Mouse (Mus musculus) spleen, adult 12 weeks (tissue): ENCODE results near the gene Mvb12b.
"Not testable (repeated sequence)": the region's sequence is repeated elsewhere in the genome, so short reads cannot be mapped to it uniquely, and the experiment has no call there.

Source experiments
- DNase-seq: peaks from one replicate; pipeline ENCODE4 v3.0.0; 2022; ENCODE audit warnings: low spot score

Gene Mvb12b

DNA sequence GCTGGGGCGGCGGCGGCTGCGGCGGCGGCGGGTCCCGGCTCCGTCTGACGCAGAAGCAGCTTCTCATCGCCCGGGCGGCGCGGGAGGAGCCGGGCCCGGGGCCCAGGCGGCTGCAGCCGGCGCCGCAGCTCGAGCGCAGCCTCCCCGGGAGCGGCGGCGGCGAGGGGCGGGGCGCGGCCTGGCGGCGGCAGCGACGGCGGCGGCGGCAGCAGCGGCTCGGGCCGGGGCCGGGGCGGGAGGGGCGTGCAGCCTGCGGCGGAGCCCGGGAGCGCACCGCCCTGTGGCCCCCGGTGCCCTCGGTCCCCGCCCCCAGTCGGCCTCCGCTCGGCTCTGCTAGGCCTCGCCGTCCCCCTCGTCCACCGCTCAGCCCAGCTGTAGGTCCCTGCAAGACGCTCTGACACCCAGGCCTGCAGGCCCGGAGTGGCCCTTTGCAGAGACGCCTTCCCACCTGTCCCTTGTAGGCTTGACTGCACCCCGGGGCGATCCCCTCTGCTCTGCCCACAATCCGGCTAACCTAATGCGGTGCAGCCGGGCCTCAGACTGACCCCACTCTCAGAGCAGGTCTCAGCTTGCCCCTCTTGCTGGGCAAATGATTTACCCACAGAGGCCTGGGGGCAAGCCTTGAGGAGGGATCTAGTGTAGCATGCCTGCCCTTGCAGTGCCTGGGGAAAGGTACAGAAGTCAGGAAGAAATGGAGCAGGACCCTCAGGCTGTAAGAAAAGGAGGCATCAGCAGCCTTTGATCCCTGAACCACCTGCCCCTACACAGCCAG, at the start of gene Mvb12b:
Gene Mvb12b, minus strand, starts transcription at position 619 of the 772 bp plus-strand sequence.
- DNase-seq = no peak

DNA sequence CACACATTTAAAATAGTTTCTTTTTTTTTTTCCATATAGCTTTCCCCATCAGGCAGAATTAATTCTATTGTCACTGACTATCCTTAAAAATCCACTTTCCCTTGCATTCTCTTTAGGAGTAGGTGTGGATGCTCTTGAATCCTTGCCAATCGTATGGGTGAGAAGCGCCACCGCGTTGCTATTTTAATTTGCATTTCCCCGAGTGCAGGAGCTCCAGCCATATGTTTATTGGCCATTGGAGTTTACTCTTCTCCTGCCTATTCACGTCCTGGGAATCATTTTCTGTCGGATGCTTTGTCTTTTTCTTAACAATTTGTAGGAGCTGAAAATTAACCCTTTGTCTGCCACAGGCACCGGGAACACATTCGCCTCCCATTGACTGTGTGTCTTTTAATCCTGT, 48.0 kb upstream of the Mvb12b start:
- no peak for DNase-seq

DNA sequence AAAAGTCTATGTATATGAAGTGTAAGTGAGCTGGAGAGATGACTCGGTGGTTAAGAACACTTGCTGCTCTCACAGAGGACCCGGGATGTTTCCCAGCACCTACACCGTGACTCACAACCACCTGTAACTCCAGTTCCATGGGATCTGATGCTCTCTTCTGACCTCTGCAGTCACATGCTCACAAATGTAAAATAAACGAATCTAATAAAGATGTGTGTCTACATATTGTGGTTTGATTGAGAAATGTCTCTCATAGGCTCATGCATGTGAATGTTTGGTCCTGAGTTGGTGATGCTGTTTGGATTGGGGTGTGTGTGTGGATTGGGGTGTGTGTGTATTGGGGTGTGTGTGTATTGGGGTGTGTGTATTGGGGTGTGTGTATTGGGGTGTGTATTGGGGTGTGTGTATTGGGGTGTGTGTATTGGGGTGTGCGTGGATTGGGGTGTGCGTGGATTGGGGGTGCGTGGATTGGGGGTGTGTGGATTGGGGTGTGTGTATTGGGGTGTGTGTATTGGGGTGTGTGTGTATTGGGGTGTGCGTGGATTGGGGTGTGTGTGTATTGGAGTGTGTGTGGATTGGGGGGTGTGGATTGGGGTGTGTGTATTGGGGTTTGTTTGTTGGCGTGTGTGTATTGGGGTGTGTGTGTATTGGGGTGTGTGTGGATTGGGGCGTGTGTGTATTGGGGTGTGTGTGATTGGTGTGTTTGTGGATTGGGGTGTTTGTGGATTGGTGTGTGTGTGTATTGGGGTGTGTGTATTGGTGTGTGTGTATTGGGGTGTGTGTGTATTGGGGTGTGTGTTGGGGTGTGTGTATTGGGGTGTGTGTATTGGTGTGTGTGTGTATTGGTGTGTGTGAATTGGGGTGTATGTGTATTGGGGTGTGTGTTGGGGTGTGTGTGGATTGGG, 46.1 kb upstream of the Mvb12b start:
- no peak for DNase-seq

DNA sequence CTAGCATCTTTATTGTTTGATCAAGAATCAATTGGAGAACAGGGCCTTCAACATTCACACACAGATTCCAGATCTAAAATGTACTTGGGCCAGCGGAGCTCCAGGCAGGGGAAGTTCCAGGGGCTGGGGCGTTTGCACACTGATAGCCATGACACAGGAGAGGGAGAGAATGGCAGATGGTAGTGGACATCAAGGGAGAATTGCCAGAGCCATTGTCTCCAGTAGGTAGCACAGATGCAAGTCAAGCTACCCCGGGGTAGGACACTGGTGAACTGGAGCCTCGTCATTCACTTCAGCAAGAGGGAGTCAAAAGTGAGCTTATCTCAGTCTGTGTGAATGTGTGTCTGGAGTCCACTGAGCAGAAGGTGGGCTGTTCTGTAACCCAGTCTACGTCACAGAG, 43.4 kb upstream of the Mvb12b start:
- DNase-seq = no peak

DNA sequence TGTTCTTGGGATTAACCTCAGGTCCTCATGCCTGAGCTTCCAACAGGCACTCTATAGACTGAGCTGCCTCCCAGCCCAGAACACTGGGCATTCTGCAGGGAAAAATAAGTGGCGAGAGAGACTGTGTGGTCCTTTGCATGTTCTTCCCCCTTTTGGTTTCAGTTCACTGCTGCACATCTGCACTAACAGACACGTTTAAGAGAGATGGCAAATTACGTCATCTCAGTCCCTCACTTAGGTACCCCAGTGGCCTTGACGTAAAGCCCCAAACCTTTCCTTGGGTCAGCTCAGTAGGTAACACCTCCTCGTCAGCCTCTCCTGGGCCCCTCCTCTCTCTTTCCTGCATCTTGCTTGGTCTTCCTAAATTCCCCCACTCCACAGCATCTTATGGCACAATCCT, 37.5 kb upstream of the Mvb12b start:
- no peak for DNase-seq

DNA sequence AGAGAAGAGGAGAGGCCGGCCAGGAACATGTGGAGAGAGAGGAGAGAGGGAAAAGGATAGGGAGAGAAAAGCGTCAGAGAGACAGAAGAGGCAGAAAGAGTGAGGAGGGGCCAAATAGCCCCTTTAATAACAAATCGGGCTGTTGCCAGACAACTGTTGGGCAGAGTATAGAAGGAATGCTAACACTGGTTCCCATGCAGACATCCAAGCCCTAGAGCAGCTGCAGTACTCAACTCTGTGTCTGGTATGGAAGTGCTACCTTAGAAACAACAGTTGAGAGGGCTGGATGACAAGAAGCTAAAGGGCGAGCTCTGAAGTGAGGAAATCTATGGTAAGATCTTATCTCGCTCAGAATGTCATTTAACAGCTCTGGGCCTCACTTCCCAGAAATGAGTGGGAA, 35.7 kb upstream of the Mvb12b start:
- DNase-seq = no peak

DNA sequence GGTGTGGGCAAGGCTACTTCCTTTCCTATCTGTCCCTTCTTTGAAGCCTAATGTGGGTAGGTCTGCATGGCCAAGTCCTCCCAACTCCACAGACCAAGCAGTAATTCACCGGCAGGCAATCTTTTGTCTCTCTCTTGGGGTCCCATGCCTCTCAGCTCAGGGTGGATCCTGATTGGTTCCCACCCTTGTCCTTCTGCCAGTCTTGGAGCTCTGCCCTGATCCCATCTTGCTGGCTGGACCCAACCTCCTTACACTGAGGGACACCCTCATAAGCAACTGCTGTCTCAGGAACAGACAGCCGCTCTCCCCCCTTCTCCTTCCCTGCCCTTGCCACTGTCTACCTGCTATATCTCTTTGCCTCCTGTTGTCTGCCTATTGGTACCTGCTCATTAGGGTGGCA, 34.7 kb upstream of the Mvb12b start:
- no peak for DNase-seq

DNA sequence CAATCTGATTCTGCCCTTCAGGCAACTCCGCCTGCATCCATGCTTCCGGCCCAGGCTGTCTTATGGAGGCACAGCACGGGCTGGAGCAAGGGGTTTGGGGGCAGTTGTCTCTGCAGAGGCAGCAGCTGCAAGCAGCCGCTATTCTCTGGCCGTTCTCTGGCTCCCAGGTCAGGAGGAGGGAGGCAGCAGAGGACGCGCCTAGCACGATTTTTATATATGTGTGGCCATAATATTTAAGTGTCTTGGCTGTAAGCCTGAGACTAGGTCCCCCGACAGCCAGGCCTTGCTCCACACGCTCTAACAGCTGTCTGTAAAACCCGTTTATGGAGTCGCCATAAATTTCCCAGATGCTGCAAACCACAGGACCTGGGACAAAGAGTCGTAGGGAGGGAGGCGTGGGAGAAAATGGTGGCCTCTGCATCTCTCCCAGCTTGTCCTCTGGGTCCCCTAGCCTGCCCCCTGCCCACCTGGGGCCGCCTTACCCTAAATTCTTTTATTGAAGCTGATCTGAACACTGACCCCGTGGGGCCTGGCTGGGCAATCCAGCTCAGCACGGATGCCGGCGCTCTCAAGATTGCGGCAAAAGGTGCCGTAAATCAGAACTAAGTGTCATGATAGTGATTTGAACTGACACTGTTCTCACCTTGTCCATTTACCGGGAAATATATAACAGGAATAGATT, 32.3 kb upstream of the Mvb12b start:
- DNase-seq = no peak

DNA sequence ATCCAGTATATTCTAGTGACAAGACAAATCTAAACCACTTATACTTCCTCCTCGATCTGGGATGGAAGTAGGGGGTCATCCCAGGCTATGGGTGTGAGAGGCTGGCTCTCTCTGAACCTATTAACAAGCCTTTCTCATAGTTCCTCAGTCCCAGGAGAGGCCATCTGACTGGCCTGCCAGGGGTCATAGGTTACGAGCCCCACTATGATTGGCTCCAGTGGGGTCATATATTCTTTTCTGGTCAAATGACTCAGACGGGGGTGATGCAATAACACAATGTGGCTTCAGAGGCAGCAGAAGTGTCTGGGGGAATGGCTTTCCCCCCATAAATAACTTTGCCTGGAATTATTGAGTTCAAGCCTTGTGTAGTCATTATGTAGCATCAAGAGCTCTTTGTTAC, 31.1 kb upstream of the Mvb12b start:
- no peak for DNase-seq

DNA sequence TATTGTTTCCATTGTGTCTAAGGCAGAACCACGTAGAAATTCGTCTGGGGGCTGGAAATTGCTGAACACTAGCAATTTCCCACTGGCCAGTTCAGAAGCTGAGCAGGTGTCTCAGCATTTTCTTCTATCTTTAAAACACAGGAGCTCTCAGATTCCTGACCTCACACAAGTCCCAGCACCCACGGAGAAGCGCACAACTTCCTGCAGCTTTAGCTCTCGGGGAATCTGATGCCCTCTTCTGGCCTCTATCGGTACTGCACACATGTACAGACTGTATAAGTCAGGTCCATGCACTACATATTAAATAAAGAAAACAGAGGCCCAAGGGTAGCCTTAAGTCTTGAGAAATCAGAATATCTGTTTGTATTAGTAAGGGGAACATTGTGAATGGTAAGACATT, 30.6 kb upstream of the Mvb12b start:
- DNase-seq = peak; percentile 58

DNA sequence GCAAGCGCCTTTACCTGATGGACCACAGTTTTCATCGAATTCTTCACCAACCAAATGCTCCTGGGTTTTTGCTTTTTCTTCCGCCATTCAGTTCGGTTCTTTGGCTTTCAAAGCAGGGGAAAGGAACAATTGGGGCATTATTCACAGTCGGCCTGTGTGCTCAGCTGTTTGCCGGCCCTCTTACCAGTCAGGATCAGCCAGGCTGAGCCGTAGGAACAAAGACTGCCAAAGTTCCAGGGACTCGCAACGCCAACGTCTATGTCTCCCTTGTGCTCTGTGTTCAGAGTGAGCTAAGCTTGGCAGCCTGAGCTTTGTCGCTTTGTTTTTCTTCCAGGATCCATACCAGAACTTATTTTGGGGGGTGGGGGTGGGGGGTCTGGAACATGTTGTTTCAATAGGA, 28.9 kb upstream of the Mvb12b start:
- DNase-seq = no peak

DNA sequence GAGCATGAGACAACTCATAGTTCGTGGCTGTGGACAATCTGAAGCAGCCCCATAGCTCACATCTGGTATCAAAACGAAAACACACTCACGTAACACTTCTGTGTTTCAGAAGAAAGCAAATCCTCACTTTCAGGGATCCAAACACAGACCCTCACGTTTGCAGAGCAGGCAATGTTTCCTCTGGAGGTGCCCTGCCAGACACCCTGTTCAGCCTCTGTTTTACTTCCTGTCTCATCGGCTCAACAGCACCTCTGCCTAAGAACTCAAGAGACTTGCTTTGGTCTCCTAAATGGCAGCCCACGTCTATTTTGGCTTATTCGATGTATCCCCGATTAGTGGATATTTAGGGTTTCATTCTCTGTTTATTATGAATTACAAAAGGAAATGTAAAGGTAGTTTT, 27.3 kb upstream of the Mvb12b start:
- DNase-seq = no peak

DNA sequence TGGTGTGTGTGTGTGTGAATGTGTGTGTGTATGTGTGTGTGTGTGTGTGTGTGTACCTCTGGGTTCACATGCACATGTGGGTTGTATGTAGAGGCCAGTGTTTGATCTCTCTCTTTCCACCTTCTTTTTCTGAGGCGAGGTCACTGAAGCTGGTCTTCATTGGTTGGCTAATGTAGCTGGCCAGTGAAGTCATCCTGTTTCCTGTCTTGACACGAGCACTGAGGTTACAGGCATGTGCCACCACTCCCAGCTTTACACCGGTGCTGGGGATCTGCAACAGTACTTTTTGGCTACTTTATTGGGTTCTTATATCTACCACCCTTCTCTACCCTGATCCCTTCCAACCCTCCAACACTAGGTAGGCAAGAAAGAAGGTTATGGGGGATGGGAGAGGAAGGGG, 26.6 kb upstream of the Mvb12b start:
- no peak for DNase-seq

DNA sequence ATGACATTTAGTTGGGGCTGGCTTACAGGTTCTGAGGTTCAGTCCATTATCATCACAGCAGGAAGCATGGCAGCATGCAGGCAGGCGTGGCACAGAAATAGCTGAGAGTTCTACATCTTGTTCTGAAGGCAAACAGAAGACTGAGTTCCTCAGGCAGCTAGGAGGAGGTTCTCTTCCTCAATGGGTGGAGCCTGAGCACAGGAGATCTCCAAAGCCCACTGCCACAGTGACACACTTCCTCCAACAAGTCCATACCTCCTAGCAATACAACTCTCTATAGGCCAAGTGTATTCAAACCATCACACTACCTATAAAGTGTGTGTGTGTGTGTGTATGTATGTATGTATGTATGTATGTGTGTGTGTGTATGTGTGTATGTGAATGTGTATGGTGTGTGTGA, 25.9 kb upstream of the Mvb12b start:
- not testable (repeated sequence) for DNase-seq

DNA sequence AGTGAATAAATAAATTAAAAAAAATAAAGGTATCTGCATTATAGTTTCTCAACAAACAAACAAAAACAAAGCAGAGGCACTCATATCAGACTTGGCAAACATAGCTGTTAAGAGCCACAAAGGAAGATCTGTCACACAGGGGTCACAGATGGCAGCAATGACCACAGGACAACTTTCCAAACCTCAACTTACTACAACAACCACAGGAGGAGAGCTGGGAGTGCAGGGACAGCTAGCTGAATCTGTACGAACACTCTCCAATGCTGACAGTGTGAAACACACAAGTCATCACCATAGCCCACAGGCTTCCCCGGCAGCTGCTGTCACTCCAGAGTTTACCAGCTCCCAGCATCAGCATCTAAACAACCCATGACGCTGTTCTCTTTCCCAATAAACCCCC, 25.0 kb upstream of the Mvb12b start:
- DNase-seq = no peak

DNA sequence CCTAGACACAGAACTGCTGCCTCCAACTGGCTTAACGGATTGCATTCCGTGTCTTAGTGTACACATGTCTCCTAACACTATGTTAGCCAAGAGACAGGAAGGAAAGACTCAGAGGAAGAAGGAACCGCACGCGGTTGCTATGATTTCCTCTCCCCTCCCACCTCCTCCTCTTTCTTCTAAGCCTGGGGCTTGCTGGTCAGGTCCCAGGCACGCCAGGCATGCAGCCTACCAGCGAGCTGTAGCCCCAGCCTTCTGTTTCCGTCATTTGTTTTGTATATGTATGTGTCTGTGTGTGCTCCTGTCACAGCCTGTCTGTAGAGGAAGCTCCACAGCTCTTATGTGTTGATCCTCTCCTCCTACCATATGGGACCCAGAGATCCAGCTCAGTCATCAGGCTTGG, 20.6 kb upstream of the Mvb12b start:
- no peak for DNase-seq

DNA sequence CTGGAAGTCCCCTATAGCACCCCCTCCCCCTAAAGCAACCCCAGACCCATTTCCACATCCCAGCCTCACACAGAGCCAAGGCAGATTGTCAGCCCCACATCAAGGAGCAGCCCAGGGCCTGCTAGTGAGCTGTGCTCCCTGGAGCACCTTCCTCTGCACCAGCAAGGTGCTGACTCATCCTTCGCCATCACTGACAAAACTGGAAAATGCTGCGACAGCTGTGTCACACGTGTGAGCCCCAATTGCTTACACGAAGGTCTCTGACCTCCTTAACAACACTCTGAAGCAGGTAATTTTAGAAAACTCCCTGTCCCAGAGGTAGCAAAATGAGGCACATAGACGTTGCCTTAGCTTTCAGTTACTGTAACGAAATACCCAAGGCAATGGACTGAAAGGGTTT, 19.4 kb upstream of the Mvb12b start:
- DNase-seq = no peak

DNA sequence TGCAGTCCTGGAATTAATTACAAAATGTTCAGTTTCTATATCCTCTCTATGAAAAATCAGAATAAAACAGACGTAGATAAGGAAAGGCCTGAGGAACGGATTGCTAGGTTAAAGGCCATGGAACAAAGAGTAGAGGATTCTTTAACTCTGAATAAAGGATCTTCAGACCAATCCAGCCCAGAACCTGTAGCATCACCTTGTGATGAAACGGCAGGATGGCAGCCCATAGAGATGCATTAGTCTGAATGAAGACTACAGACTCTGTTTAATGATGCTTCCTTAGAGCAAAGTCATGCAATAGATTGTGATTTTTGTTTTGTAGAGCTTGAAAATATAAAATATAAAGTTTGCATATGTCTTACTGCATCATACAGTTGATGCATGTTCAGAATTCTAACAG, 8.1 kb upstream of the Mvb12b start:
- no peak for DNase-seq

DNA sequence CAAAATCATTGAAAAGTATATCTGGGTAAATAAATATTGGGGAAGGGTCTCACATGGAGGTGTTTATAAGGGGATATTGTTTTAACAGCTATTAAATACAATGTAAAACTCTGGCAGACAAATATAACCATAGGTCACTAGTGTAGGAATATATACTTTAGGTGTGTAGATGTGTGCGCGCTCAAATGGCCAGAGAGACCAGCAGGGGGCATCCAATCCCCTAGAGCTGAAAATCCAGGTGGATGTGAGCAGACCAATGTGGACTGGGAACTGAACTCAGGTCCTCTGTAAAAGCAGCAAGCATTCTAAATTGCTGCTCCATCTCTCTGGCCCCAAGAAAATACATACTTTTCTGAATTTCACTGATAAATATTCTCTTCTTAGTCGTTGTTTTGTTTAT, 5.4 kb upstream of the Mvb12b start:
- no peak for DNase-seq

DNA sequence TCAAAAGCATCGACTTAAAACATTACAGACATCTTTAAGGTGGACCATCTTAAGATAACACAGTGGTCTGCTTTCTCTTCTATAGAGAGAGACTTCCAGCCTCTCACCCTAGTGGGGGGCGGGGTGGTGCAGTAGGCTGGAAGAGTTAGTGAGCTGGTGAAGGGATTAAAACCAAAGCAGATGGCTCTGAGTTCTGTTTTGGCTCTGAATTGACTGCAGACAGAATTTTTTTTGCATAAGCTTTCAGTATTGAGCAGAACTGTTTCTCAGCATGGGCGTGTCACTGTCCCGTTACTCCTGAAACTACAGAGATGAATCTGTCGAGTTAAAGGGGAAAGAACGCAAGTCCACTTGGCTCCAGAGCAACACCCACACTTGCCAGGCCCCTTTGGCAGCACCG, 4.6 kb upstream of the Mvb12b start:
- no peak for DNase-seq

DNA sequence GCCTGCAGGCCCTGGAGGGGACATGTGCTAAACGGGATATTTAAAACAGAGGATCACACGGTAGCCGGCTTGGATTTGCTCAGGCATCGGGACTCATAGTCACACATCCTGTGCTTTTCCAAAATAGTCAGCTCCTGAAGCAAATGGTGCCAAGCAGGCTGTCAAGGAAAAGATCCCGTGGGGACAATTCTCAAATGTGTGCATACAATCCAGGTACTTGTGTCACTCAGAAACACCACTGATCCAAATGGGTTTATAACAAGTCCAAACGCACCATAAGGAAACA, 297 bp upstream of the Mvb12b start:
- DNase-seq = no peak

DNA sequence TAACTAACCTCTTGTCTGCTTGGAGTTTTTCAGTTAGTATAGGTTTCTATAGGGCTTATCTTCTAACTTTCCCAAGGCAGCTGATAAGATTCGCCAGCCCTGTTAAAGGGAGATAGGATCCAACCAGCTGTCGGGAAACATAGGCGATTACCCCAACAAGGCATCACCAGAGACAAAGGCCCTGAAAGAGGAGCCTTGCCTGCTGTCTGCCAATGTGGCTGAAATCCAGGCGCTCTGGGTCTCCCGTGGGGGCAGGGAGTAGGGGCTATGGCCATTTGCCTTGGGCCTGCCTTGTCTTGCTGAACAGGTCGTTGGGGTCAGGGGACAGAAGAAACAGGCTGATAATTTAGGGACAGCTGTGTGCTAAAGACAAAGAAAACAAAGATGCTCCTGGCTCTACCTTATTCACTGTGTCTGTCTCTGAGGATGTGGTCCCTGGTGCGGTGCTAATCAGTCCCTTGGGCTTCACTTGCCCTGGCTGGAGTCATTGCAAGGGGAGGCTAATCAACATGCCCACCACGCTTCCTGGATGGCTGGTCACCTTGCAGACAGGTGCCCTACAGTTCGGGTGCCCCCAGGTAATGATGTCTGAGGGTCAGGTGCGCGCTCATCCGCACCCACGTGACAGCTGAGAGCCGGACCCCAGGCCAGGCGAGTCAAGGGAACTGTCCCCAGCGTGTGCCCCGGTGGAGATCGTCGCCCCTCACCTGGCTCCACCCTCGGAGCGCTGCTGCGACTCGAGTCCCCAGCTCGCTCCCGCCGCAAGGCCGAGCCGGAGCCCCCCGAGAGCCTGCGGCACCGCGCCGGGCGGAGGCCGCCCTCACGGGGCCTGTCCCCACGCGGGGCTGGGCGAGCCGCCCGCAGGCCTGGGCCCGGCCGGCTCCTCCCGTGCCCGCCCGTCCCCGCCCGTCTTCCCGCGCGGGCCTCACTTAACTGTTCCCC, 1.1 kb downstream of the Mvb12b start:
- DNase-seq = peak; percentile 57
